ENCODE assay signal across 19 mouse cellular contexts in genomic region chr10:19570288-19570687, GRCm38 (mm10). TPM values are rescaled to one million over a fixed set of nuclear protein-coding genes. Genes with fewer than 3 reads are reported as not detected.
DNase-seq lines count a peak whose midpoint lies in the region; ATAC-seq and TF ChIP-seq lines count a peak whose summit lies in the region.
"Had no signal": no experiment of that assay in that cellular context is flagged by ENCODE, and none has a peak within 500 bp of the region (broad histone marks: within the 10 kb centered on the region; RNA-seq: fewer than 3 reads in every experiment).

No protein-coding gene starts in this region.

- H3K4me2 ChIP-seq in intestine, embryonic 16.5 days (ENCODE audit: low read depth, low read length) = no peak overlapping the region
- H3K4me2 ChIP-seq in intestine, postnatal 0 days (replicated peaks; ENCODE audit: low read depth) = no peak overlapping the region
- H3K4me2 ChIP-seq in liver, embryonic 16.5 days (ENCODE audit: low read depth, low read length) = no peak overlapping the region
- H3K4me2 ChIP-seq in forebrain, postnatal 0 days (ENCODE audit: low read depth) = no peak overlapping the region
- H3K4me2 ChIP-seq: embryonic facial prominence, embryonic 15.5 days; limb, embryonic 15.5 days; midbrain, embryonic 11.5 days; neural tube, embryonic 13.5 days had no signal

- WGBS in intestine, embryonic 16.5 days = 82% methylated on average over 4 of the region's 4 CpGs
- WGBS in intestine, postnatal 0 days = 69% methylated on average over 4 of the region's 4 CpGs
- WGBS in liver, embryonic 16.5 days (ENCODE audit: insufficient replicate concordance) = 12% methylated on average over 4 of the region's 4 CpGs
- WGBS in forebrain, postnatal 0 days = 88% methylated on average over 4 of the region's 4 CpGs

- TF ChIP-seq CTCF in intestine, postnatal 0 days (IDR thresholded peaks at IDR 0.05; ENCODE audit: low read depth) = no peak
- no peak for TF ChIP-seq CTCF in forebrain, postnatal 0 days (IDR thresholded peaks at IDR 0.05; ENCODE audit: low read depth)

- H3K9me3 ChIP-seq in intestine, embryonic 16.5 days (ENCODE audit: control insufficient read depth, low read length) = no peaks in the 10 kb centered on the region
- H3K9me3 ChIP-seq in intestine, postnatal 0 days (ENCODE audit: control insufficient read depth) = no peaks in the 10 kb centered on the region
- H3K9me3 ChIP-seq in liver, embryonic 16.5 days (replicated peaks; ENCODE audit: control insufficient read depth, low read length) = no peaks in the 10 kb centered on the region
- no peaks in the 10 kb centered on the region for H3K9me3 ChIP-seq in forebrain, postnatal 0 days (ENCODE audit: low read length)
- H3K9me3 ChIP-seq: embryonic facial prominence, embryonic 15.5 days; G1E; hindbrain, embryonic 10.5 days; limb, embryonic 15.5 days; neural tube, embryonic 13.5 days had no signal

- H3K27me3 ChIP-seq in intestine, embryonic 16.5 days (replicated peaks; ENCODE audit: control insufficient read depth, insufficient read depth, low read length) = no peaks in the 10 kb centered on the region
- no peaks in the 10 kb centered on the region for H3K27me3 ChIP-seq in intestine, postnatal 0 days (replicated peaks; ENCODE audit: control insufficient read depth, insufficient read depth, low read length)
- no peaks in the 10 kb centered on the region for H3K27me3 ChIP-seq in liver, embryonic 16.5 days (ENCODE audit: control insufficient read depth, insufficient read depth, low read depth, low read length)
- H3K27me3 ChIP-seq in forebrain, postnatal 0 days (ENCODE audit: insufficient read depth, low read length) = no peaks in the 10 kb centered on the region
- H3K27me3 ChIP-seq: embryonic facial prominence, embryonic 15.5 days; limb, embryonic 15.5 days; neural tube, embryonic 13.5 days had no signal

- no peaks in the 10 kb centered on the region for H3K36me3 ChIP-seq in intestine, embryonic 16.5 days (ENCODE audit: control insufficient read depth, insufficient read depth, low read length)
- no peaks in the 10 kb centered on the region for H3K36me3 ChIP-seq in intestine, postnatal 0 days (ENCODE audit: control insufficient read depth, insufficient read depth)
- H3K36me3 ChIP-seq in liver, embryonic 16.5 days (ENCODE audit: control insufficient read depth, insufficient read depth) = no peaks in the 10 kb centered on the region
- H3K36me3 ChIP-seq in forebrain, postnatal 0 days (ENCODE audit: insufficient read depth) = no peaks in the 10 kb centered on the region
- H3K36me3 ChIP-seq: embryonic facial prominence, embryonic 15.5 days; G1E; hindbrain, embryonic 10.5 days; limb, embryonic 15.5 days; neural tube, embryonic 13.5 days had no signal

- DNase-seq in 416B (ENCODE audit: low read depth) (peak; percentile 81), MEL-GATA-1-ER (ENCODE audit: extremely low read depth, low read depth) (peak; percentile 23)
- no peak for DNase-seq in neural tube, embryonic 10.5 days (ENCODE audit: extremely low spot score, low spot score)
- DNase-seq in adrenal gland, postnatal 14 days = no peak
- no peak for DNase-seq in forebrain, postnatal 0 days
- DNase-seq: adrenal gland, adult 8-10 months; cerebellum, adult 9-10 months; layer of hippocampus, postnatal 36 days; right cerebral cortex, adult 18-20 months had no signal

- H3K4me3 ChIP-seq in intestine, embryonic 16.5 days (ENCODE audit: low read length) = no peak overlapping the region
- H3K4me3 ChIP-seq in intestine, postnatal 0 days (ENCODE audit: low read depth, low read length) = no peak overlapping the region
- H3K4me3 ChIP-seq in liver, embryonic 16.5 days (ENCODE audit: low read depth, low read length) = no peak overlapping the region
- no peak overlapping the region for H3K4me3 ChIP-seq in forebrain, postnatal 0 days (ENCODE audit: low read depth, low read length)
- H3K4me3 ChIP-seq: embryonic facial prominence, embryonic 15.5 days; hindbrain, embryonic 10.5 days; limb, embryonic 15.5 days; neural tube, embryonic 13.5 days had no signal

- no peak for ATAC-seq in intestine, embryonic 16.5 days
- no peak for ATAC-seq in intestine, postnatal 0 days
- no peak for ATAC-seq in liver, embryonic 16.5 days (ENCODE audit: low read depth)
- no peak for ATAC-seq in forebrain, postnatal 0 days

- H3K27ac ChIP-seq in intestine, embryonic 16.5 days (ENCODE audit: low read length) = 0 out of 2 replicates have a peak overlapping the region, but pooled peaks have one; percentile 10
- no peak overlapping the region for H3K27ac ChIP-seq in intestine, postnatal 0 days (ENCODE audit: low read depth, low read length)
- peak overlapping the region; percentile 43; the same call in 1 of the 2 replicates for H3K27ac ChIP-seq in liver, embryonic 16.5 days (ENCODE audit: low read length)
- H3K27ac ChIP-seq in forebrain, postnatal 0 days (ENCODE audit: low read depth, low read length) = no peak overlapping the region
- H3K27ac ChIP-seq: embryonic facial prominence, embryonic 15.5 days; hindbrain, embryonic 10.5 days; limb, embryonic 15.5 days; neural tube, embryonic 13.5 days had no signal

- no peak overlapping the region for H3K9ac ChIP-seq in intestine, embryonic 16.5 days (ENCODE audit: low read depth, low read length)
- H3K9ac ChIP-seq in intestine, postnatal 0 days (ENCODE audit: low read depth, low read length) = no peak overlapping the region
- H3K9ac ChIP-seq in liver, embryonic 16.5 days (ENCODE audit: low read depth, low read length) = no peak overlapping the region
- H3K9ac ChIP-seq in forebrain, postnatal 0 days = no peak overlapping the region
- H3K9ac ChIP-seq: embryonic facial prominence, embryonic 15.5 days; limb, embryonic 15.5 days; neural tube, embryonic 13.5 days had no signal

- no peaks in the 10 kb centered on the region for H3K4me1 ChIP-seq in intestine, embryonic 16.5 days (ENCODE audit: control insufficient read depth, insufficient read depth, low read length)
- no peaks in the 10 kb centered on the region; the same call in 1 of the 2 replicates for H3K4me1 ChIP-seq in intestine, postnatal 0 days (replicated peaks; ENCODE audit: control insufficient read depth, insufficient read depth, low read length)
- H3K4me1 ChIP-seq in liver, embryonic 16.5 days (ENCODE audit: control insufficient read depth, low read depth, low read length) = no peaks in the 10 kb centered on the region; the same call in 1 of the 2 replicates
- no peaks in the 10 kb centered on the region for H3K4me1 ChIP-seq in forebrain, postnatal 0 days (ENCODE audit: insufficient read depth)
- H3K4me1 ChIP-seq: embryonic facial prominence, embryonic 15.5 days; hindbrain, embryonic 10.5 days; limb, embryonic 15.5 days; neural tube, embryonic 13.5 days had no signal

RNA-seq across cellular contexts. Expression of gene Ifngr1, which starts 21.5 kb away (rescaled TPM):
- polyA plus RNA-seq in intestine, embryonic 16.5 days (2015; fragmentation: Nextera tagmentation; extraction: Ambion mirVana) = 108 and 115 TPM in 2 replicates
- 90.1 and 91.0 TPM in 2 replicates for polyA plus RNA-seq in intestine, postnatal 0 days (2015; fragmentation: Nextera tagmentation; extraction: Ambion mirVana)
- 49.1 and 49.9 TPM in 2 replicates for polyA plus RNA-seq in liver, embryonic 16.5 days (2015; fragmentation: Nextera tagmentation; extraction: Ambion mirVana)
- 69.0 and 96.6 TPM in 2 replicates for total RNA-seq in adrenal gland, postnatal 14 days (2021)
- 14.5 and 16.9 TPM in 2 replicates for total RNA-seq in forebrain, postnatal 0 days (2014; rRNA removed)
- 17.7 and 21.9 TPM in 2 replicates for polyA plus RNA-seq in forebrain, postnatal 0 days (2015; fragmentation: Nextera tagmentation; extraction: Ambion mirVana)

RNA-seq across cellular contexts. Expression of gene Il22ra2, which starts 51.5 kb away (rescaled TPM):
- not detected in 2 replicates for polyA plus RNA-seq in intestine, embryonic 16.5 days (2015; fragmentation: Nextera tagmentation; extraction: Ambion mirVana)
- 0.12 and 0.18 TPM in 2 replicates for polyA plus RNA-seq in intestine, postnatal 0 days (2015; fragmentation: Nextera tagmentation; extraction: Ambion mirVana)
- 0.05 TPM in 1 of 2 replicates, not detected in the other for polyA plus RNA-seq in liver, embryonic 16.5 days (2015; fragmentation: Nextera tagmentation; extraction: Ambion mirVana)
- 0.19 and 1.5 TPM in 2 replicates for total RNA-seq in adrenal gland, postnatal 14 days (2021)
- total RNA-seq in forebrain, postnatal 0 days (2014; rRNA removed) = not detected in 2 replicates
- polyA plus RNA-seq in forebrain, postnatal 0 days (2015; fragmentation: Nextera tagmentation; extraction: Ambion mirVana) = not detected in 2 replicates
- total RNA-seq: adrenal gland, adult 8-10 months; layer of hippocampus, postnatal 36 days had no signal
- polyA plus RNA-seq: G1E; hindbrain, embryonic 10.5 days; kidney, embryonic 14.5 days; midbrain, embryonic 11.5 days; neural tube, embryonic 13.5 days had no signal

Comparison
In these comparisons a context has a peak if more than half of its experiments do, and no peak if none do; other contexts are left out.
1. H3K27ac ChIP-seq: peak in intestine, embryonic 16.5 days (single experiment) and liver, embryonic 16.5 days (single experiment); none in intestine, postnatal 0 days (single experiment) and forebrain, postnatal 0 days (single experiment).
2. DNase-seq: peak in 416B (single experiment) and MEL-GATA-1-ER (single experiment); none in neural tube, embryonic 10.5 days (single experiment), adrenal gland, postnatal 14 days (single experiment) and forebrain, postnatal 0 days (single experiment).